Mouse (Mus musculus): ENCODE measurements at regions not wholly inside any gene's neighbourhood (a gene's known extent, or its start where the extent isn't known, plus 50 kb on each side); places are given as distances from the start of the nearest gene placed in this dataset.

- intact Hi-C loops (cut with DNase I): no loop called here
These were observed 239.5 kb upstream of the Ubash3b start for GRCm38 (mm10) chr9:41400950-41401349.

- intact Hi-C loops (cut with DNase I): no loop called here
These were observed 234.0 kb upstream of the Ubash3b start for GRCm38 (mm10) chr9:41395471-41395870.

GRCm38 (mm10) chr9:41391591-41392320 is 230.3 kb upstream of the Ubash3b start:
- intact Hi-C loops (cut with DNase I): loop anchor here (5.0 kb wide), 1 partner anchor 164 kb away; no protein-coding TSS in a partner anchor

GRCm38 (mm10) chr9:41379283-41379682 is 217.8 kb upstream of the Ubash3b start:
- intact Hi-C loops (cut with DNase I): no loop called here

- intact Hi-C loops (cut with DNase I): no loop called here
These were observed 217.2 kb upstream of the Ubash3b start for GRCm38 (mm10) chr9:41378627-41379231.

- intact Hi-C loops (cut with DNase I): no loop called here
These were observed 216.5 kb upstream of the Ubash3b start for GRCm38 (mm10) chr9:41377701-41378626.

- intact Hi-C loops (cut with DNase I): no loop called here
These were observed 215.6 kb upstream of the Ubash3b start for GRCm38 (mm10) chr9:41376948-41377700.

GRCm38 (mm10) chr9:41375984-41376651 is 214.6 kb upstream of the Ubash3b start:
- intact Hi-C loops (cut with DNase I): no loop called here

- intact Hi-C loops (cut with DNase I): no loop called here
These were observed 213.3 kb upstream of the Ubash3b start for GRCm38 (mm10) chr9:41374591-41375481.

- intact Hi-C loops (cut with DNase I): no loop called here
These were observed 204.9 kb upstream of the Ubash3b start for GRCm38 (mm10) chr9:41366405-41366804.

- intact Hi-C loops (cut with DNase I): no loop called here
These were observed 203.8 kb upstream of the Ubash3b start for GRCm38 (mm10) chr9:41365251-41365650.

GRCm38 (mm10) chr9:41364442-41365250 is 203.1 kb upstream of the Ubash3b start:
- intact Hi-C loops (cut with DNase I): no loop called here

- intact Hi-C loops (cut with DNase I): no loop called here
These were observed 198.9 kb upstream of the Ubash3b start for GRCm38 (mm10) chr9:41360356-41360755.

GRCm38 (mm10) chr9:41359286-41359685 is 197.8 kb upstream of the Ubash3b start:
- intact Hi-C loops (cut with DNase I): no loop called here

- intact Hi-C loops (cut with DNase I): no loop called here
These were observed 183.8 kb upstream of the Ubash3b start for GRCm38 (mm10) chr9:41345338-41345737.

- intact Hi-C loops (cut with DNase I): no loop called here
These were observed 175.9 kb upstream of the Ubash3b start for GRCm38 (mm10) chr9:41337375-41337774.

GRCm38 (mm10) chr9:41336801-41337200 is 175.3 kb upstream of the Ubash3b start:
- intact Hi-C loops (cut with DNase I): no loop called here

GRCm38 (mm10) chr9:41334462-41335241 is 173.2 kb upstream of the Ubash3b start:
- intact Hi-C loops (cut with DNase I): no loop called here
